Mouse (Mus musculus) kidney, postnatal 0 days (tissue): Measurements from ENCODE around the gene Dnah11. TPM values are rescaled to one million over a fixed set of nuclear protein-coding genes. Genes with fewer than 3 reads are reported as not detected.

Experiments used
- ATAC-seq: fragments of 200-750 bp; cut with Nextera tagmentation; replicated peaks from 2 replicates; pipeline ENCODE4 v1.8.0; 2017; ENCODE audit warnings: low read depth, moderate number of reproducible peaks, moderate TSS enrichment, moderate library complexity; ENCODE audit not compliant: low FRiP score
- DNase-seq: peaks from one replicate; pipeline ENCODE4 v3.0.0-alpha.2; 2016; ENCODE audit warnings: low spot score
- H3K27ac ChIP-seq: fragments of 300-500 bp; sonication (generic); 2 replicates; pipeline ENCODE4 v1.5.1; 2014; ENCODE audit warnings: mild to moderate bottlenecking
- H3K27me3 ChIP-seq: fragments of 300-500 bp; sonication (generic); 2 replicates; pipeline ENCODE4 v1.6.1; 2014; ENCODE audit warnings: low read length, mixed read lengths; ENCODE audit not compliant: insufficient read depth
- H3K36me3 ChIP-seq: fragments of 300-500 bp; sonication (generic); 2 replicates; pipeline ENCODE4 v1.6.1; 2014; ENCODE audit warnings: low read length, mixed read lengths; ENCODE audit not compliant: insufficient read depth
- H3K4me1 ChIP-seq: fragments of 300-500 bp; sonication (generic); replicated peaks from 2 replicates; pipeline ENCODE4 v1.6.1; 2014; ENCODE audit warnings: antibody characterized with exemption, low read length, mixed read lengths; ENCODE audit not compliant: insufficient read depth
- H3K4me2 ChIP-seq: fragments of 300-500 bp; sonication (generic); 2 replicates; pipeline ENCODE4 v1.6.1; 2014; ENCODE audit warnings: mild to moderate bottlenecking, low read length, moderate library complexity, mixed read lengths
- H3K4me3 ChIP-seq: fragments of 300-500 bp; sonication (generic); replicated peaks from 2 replicates; pipeline ENCODE4 v1.5.1; 2014; ENCODE audit warnings: low read depth, low read length
- H3K9ac ChIP-seq: fragments of 300-500 bp; sonication (generic); 2 replicates; pipeline ENCODE4 v1.6.1; 2014; ENCODE audit warnings: low read depth, low read length
- H3K9me3 ChIP-seq: fragments of 300-500 bp; sonication (generic); replicated peaks from 2 replicates; pipeline ENCODE4 v1.6.1; 2016; ENCODE audit warnings: low read length, inconsistent platforms, mixed read lengths
- CTCF ChIP-seq: IDR thresholded peaks from 2 replicates; pipeline ENCODE4 v1.5.1; 2016; ENCODE audit warnings: antibody characterized with exemption, low read depth, mild to moderate bottlenecking, moderate library complexity
- WGBS: fragments of 180-500 bp; shearing (Covaris S2); extraction: QIAGEN DNeasy Blood & Tissue Kit; methylation state at CpG from one replicate; pipeline ENCODE4 v1.1.7; 2014; 5-methylcytosine and 5-hydroxymethylcytosine counted together
- polyA plus RNA-seq: library from polyadenylated mRNA; unstranded; fragments of >200 nt; fragmentation: Nextera tagmentation; extraction: Ambion mirVana; gene quantifications from 2 replicates; pipeline ENCODE4 v1.2.1, GENCODE M21; 2015

Gene Dnah11
- polyA plus RNA-seq, 1 experiment from 2014 or later: 1.3 TPM

DNA sequence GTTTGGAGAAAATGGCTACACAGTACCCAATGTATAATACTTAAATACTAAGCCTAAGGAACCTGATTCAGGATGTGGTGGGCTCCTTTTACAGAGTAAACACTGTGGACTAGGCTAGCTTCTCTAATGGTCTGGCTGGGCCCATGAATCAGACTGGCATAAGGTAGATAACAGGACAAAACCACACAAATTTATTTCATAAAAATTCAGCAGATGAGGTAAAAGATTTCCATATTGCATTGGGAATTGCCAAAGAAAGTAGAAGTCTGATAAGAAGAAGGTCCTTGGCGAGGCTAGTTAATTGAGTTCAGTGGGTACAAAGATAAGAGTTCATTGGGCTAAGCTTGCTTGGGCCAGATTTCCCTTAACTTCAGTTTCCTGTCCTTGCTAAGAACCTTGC, 358.1 kb downstream of the Dnah11 start:
- DNase-seq (no peak), ATAC-seq (no peak)
- no peaks in the 10 kb centered on the region for H3K36me3 ChIP-seq
- no peaks in the 10 kb centered on the region for H3K27me3 ChIP-seq
- H3K4me2 ChIP-seq: no peak overlapping the region
- TF ChIP-seq CTCF: no peak
- 81% methylated on average over 1 of the region's 1 CpGs for WGBS
- no peaks in the 10 kb centered on the region for H3K9me3 ChIP-seq
- H3K27ac ChIP-seq: no peak overlapping the region
- H3K4me1 ChIP-seq: peaks cover 3% of the 10 kb centered on the region; the same call in 1 of the 2 replicates
- no peak overlapping the region for H3K9ac ChIP-seq
- no peak overlapping the region for H3K4me3 ChIP-seq

DNA sequence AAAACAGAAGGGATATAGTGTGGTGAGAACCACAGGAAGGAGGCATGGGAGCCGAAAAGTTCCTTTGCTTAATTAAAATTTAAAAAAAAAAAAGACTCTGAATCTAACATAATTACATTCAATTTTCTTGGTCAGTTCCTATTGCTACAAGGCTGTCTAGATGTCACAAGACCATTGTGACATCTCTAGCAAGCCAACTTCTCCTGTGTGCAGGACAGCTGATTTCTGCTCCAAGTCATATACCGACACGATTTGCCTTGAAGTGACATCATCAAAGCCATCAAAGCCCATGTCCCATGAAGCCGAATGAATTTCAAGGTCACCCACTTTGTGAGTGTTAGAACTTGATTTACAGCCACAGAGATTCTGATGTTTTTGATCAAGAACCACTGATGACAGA, 361.5 kb downstream of the Dnah11 start:
- Histone ChIP-seq H3K4me2 (no peak overlapping the region), H3K4me1 (no peaks in the 10 kb centered on the region), H3K27ac (no peak overlapping the region), H3K9me3 (no peaks in the 10 kb centered on the region), H3K36me3 (no peaks in the 10 kb centered on the region), H3K4me3 (no peak overlapping the region), H3K27me3 (no peaks in the 10 kb centered on the region), H3K9ac (no peak overlapping the region)
- no peak for TF ChIP-seq CTCF
- 81% methylated on average over 4 of the region's 4 CpGs for WGBS
- no peak for ATAC-seq
- DNase-seq: no peak

DNA sequence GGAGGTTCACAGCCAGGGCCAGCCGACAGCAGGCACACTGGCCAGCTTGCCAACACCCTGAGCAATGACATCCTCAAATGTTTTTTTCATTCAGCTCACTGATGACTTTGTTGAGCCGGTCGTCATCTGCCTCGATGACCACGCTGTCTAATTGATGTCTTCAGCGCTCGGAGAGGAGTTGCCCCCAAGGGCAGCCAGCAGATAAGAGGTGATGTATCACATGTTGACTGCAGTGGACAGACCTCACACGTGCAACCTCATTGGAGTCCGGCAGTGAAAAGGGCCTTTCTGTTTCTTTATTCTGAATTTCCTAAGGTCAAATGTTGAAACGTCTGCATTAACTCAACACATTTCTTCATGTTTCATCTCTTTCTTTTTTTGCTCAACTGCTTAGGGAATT, 363.5 kb downstream of the Dnah11 start:
- Histone ChIP-seq H3K27me3 (no peaks in the 10 kb centered on the region), H3K4me3 (no peak overlapping the region), H3K9me3 (no peaks in the 10 kb centered on the region), H3K9ac (no peak overlapping the region), H3K4me1 (no peaks in the 10 kb centered on the region), H3K36me3 (no peaks in the 10 kb centered on the region), H3K27ac (no peak overlapping the region), H3K4me2 (no peak overlapping the region)
- TF ChIP-seq CTCF: no peak
- DNase-seq (no peak), ATAC-seq (no peak)
- 52% methylated on average over 10 of the region's 10 CpGs for WGBS

DNA sequence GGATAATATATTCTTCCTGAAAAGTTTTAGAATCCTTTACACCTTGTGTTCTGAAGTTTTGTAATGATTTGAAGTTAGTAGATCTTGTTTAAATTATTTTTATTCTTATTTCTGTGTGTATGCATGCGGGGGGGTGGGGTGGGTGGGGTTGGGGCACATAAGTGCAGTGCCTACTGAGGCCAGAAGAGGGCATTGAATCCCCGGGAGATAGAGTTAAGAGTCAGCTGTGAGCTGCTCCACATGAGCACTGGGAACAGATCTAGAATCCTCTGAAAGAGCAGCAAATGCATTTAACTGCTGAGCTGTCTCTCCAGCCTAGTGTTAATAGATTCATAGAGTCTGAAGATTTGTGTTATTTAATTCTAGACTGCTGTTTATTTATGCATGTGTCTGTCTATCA, 364.2 kb downstream of the Dnah11 start:
- H3K4me2 ChIP-seq: no peak overlapping the region

DNA sequence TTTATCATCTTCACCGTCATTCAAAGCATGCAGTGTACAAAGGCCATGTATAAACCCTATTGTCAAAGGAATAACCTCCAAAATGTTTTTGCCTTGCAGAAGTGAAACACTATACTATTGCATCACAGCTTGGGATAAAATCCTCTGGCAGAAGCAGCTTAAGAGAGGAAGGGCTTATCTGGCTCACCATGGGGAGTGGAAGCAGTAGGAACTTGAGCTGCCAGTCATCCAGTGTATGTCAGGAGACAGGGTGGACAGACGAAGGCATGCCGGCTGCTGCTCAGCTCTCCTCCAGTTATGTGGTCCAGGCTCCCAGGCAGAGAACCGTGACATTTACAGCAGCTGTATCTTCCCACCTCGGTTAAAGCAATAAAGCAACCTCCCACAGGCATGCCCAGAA, 366.7 kb downstream of the Dnah11 start:
- Histone ChIP-seq H3K4me3 (no peak overlapping the region), H3K9ac (no peak overlapping the region), H3K27ac (no peak overlapping the region), H3K4me2 (no peak overlapping the region), H3K4me1 (no peaks in the 10 kb centered on the region), H3K36me3 (no peaks in the 10 kb centered on the region), H3K27me3 (no peaks in the 10 kb centered on the region), H3K9me3 (no peaks in the 10 kb centered on the region)
- no peak for ATAC-seq
- DNase-seq: no peak
- no peak for TF ChIP-seq CTCF
- WGBS: 24% methylated on average over 5 of the region's 5 CpGs

More for the DNA sequence above, 364.2 kb downstream of the Dnah11 start:
- ATAC-seq (no peak), DNase-seq (no peak)
- Histone ChIP-seq H3K27me3 (no peaks in the 10 kb centered on the region), H3K36me3 (no peaks in the 10 kb centered on the region), H3K27ac (no peak overlapping the region), H3K9me3 (no peaks in the 10 kb centered on the region), H3K4me3 (no peak overlapping the region), H3K9ac (no peak overlapping the region), H3K4me1 (no peaks in the 10 kb centered on the region)
- 81% methylated on average over 2 of the region's 2 CpGs for WGBS
- TF ChIP-seq CTCF: no peak

DNA sequence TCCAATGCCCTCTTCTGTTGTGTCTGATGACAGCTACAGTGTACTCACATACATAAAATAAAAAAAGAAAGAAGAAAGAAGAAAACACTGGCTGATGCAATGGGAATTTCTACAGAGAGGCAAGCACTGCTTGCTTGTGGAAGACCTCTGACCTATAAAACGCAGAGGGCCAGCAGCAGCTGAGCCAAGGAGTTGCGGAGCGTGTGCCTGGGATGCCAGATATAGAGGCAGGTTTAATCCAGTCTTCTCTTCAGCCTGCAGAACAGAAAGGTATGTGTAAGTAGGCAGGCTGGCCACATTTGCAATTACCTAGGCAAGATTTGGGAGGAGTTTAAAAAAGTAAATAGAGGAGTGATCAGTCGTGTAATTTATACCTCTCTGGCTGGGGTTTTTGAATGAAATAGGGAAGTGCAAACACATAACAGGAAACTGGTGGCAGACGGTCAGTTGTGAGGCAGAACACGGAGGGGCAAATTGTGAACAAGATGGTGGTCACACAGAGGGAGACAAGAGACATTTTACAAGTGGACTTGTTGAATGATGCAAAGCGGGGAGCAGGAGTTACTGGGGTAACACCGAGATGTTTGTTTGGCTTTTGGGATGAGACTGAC, 367.4 kb downstream of the Dnah11 start:
- no peak for TF ChIP-seq CTCF
- DNase-seq: no peak
- H3K4me2 ChIP-seq: no peak overlapping the region
- H3K36me3 ChIP-seq: no peaks in the 10 kb centered on the region
- no peak for ATAC-seq
- H3K4me3 ChIP-seq: no peak overlapping the region
- H3K9me3 ChIP-seq: no peaks in the 10 kb centered on the region
- H3K9ac ChIP-seq: no peak overlapping the region
- no peaks in the 10 kb centered on the region; the same call in 1 of the 2 replicates for H3K4me1 ChIP-seq
- WGBS: 39% methylated on average over 8 of the region's 8 CpGs
- H3K27me3 ChIP-seq: no peaks in the 10 kb centered on the region
- no peak overlapping the region for H3K27ac ChIP-seq

DNA sequence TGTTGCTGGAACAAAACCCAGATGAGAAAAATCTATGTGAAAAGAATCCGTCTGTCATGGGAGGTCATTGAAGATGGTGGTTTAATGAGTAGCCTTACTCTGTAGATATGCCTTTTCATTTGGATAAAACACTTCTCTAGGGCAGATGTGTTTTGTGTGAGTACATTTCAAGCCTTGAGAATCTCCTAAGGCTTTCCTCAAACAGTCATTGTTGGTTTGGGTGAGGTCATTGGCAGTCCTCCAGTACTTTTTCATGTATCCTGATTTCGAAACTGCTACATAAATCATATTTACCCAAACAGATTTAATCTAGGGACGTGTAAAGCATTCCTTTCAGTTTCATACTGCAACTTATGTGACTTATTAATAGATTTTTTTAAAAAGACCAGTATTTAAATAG, 370.5 kb downstream of the Dnah11 start:
- ATAC-seq (no peak), DNase-seq (peak; percentile 61)
- Histone ChIP-seq H3K36me3 (no peaks in the 10 kb centered on the region), H3K9me3 (no peaks in the 10 kb centered on the region), H3K27ac (no peak overlapping the region), H3K9ac (no peak overlapping the region), H3K4me3 (no peak overlapping the region), H3K4me2 (no peak overlapping the region), H3K4me1 (no peaks in the 10 kb centered on the region; the same call in 1 of the 2 replicates), H3K27me3 (no peaks in the 10 kb centered on the region)
- TF ChIP-seq CTCF: no peak
- 44% methylated on average over 3 of the region's 3 CpGs for WGBS

Other genes starting within 250 kb of the Dnah11 start
- gene Sp4, start 102.4 kb upstream of the Dnah11 start, polyA plus RNA-seq: 6.5 and 6.9 TPM in 2 replicates